9 mouse cellular contexts compared by ENCODE assay signal in the genomic region with DNA sequence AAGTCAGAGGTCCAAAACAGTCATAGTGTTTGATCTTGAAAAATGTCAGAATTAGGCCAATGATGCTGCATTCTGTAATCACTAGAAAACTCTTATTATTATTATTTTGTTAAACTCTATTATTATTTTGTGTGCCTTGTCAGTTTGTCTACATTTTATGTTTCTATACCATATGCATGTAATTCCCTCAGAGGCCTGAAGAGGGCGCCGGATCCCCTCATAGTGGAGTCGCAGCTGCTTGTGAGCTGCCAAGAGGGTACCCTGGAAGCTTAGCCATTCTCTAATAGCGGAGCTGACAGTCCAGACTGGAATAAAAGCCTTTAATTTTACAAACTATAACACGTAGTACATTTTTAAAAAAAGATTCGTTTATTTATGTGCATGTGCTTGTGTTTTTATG.
A peak's percentile ranks its signal among the peaks of the same experiment; 100 is the strongest.
DNase-seq lines count a peak whose midpoint lies in the region; ATAC-seq and TF ChIP-seq lines count a peak whose summit lies in the region.
"Had no signal": no experiment of that assay in that cellular context is flagged by ENCODE, and none has a peak within 500 bp of the region (broad histone marks: within the 10 kb centered on the region; RNA-seq: fewer than 3 reads in every experiment).

No protein-coding gene starts in this region.

- no peak overlapping the region for H3K4me2 ChIP-seq in kidney, postnatal 0 days (ENCODE audit: low read length)
- H3K4me2 ChIP-seq in kidney, embryonic 15.5 days, result no peak overlapping the region

- ATAC-seq in kidney, postnatal 0 days (replicated peaks; ENCODE audit: low FRiP score, low read depth), result no peak
- ATAC-seq in kidney, embryonic 15.5 days (replicated peaks; ENCODE audit: low FRiP score), result no peak

- H3K27me3 ChIP-seq in kidney, postnatal 0 days (ENCODE audit: insufficient read depth, low read length), result no peaks in the 10 kb centered on the region
- H3K27me3 ChIP-seq in kidney, embryonic 15.5 days, result no peaks in the 10 kb centered on the region
- H3K27me3 ChIP-seq in thymus, adult 2 months (ENCODE audit: control insufficient read depth, insufficient read depth, low read length), result no peaks in the 10 kb centered on the region

- TF ChIP-seq CTCF in kidney, postnatal 0 days (IDR thresholded peaks at IDR 0.05; ENCODE audit: low read depth), result peak; percentile 63
- TF ChIP-seq CTCF in thymus, adult 2 months (IDR thresholded peaks at IDR 0.05; ENCODE audit: borderline replicate concordance, control insufficient read depth, extremely low read depth, insufficient read depth, low read length, poor library complexity), result no peak

- H3K9me3 ChIP-seq in kidney, postnatal 0 days (replicated peaks; ENCODE audit: low read length), result no peaks in the 10 kb centered on the region
- H3K9me3 ChIP-seq in kidney, embryonic 15.5 days (replicated peaks), result no peaks in the 10 kb centered on the region

- no peaks in the 10 kb centered on the region; the same call in 1 of the 2 replicates for H3K4me1 ChIP-seq in kidney, postnatal 0 days (replicated peaks; ENCODE audit: insufficient read depth, low read length)
- H3K4me1 ChIP-seq in kidney, embryonic 15.5 days, result peaks cover 4% of the 10 kb centered on the region
- H3K4me1 ChIP-seq in thymus, adult 2 months (replicated peaks; ENCODE audit: control insufficient read depth, insufficient read depth, low read length), result no peaks in the 10 kb centered on the region

- WGBS in kidney, postnatal 0 days, result 26% methylated on average over 6 of the region's 6 CpGs
- WGBS in kidney, embryonic 15.5 days, result 22% methylated on average over 6 of the region's 6 CpGs
- 29% methylated on average over 6 of the region's 6 CpGs for WGBS in thymus, adult 2 months

- no peak overlapping the region for H3K9ac ChIP-seq in kidney, postnatal 0 days (ENCODE audit: low read depth, low read length)
- H3K9ac ChIP-seq in kidney, embryonic 15.5 days, result no peak overlapping the region

- DNase-seq in adrenal gland, postnatal 10 days, result peak; percentile 13
- DNase-seq in adrenal gland, postnatal 4 days (ENCODE audit: low spot score in 2 of 2), result no peak
- DNase-seq in kidney, postnatal 0 days (ENCODE audit: low spot score), result no peak
- peak; percentile 28 for DNase-seq in thymus, postnatal 4 days
- DNase-seq in thymus, adult 2 months, result no peak
- DNase-seq in thymus, adult 18-20 months, result no peak
- no peak for DNase-seq in layer of hippocampus, adult 9-10 months (ENCODE audit: low spot score)
- DNase-seq: thymus, postnatal 36 days had no signal

- no peak overlapping the region for H3K27ac ChIP-seq in kidney, postnatal 0 days
- no peak overlapping the region for H3K27ac ChIP-seq in kidney, embryonic 15.5 days
- no peak overlapping the region for H3K27ac ChIP-seq in thymus, adult 2 months (ENCODE audit: control insufficient read depth, insufficient read depth, low read length)

- no peak for TF ChIP-seq POLR2A in thymus, adult 2 months (IDR thresholded peaks at IDR 0.05; ENCODE audit: control insufficient read depth, extremely low read depth, insufficient read depth, low read length, poor library complexity)

- H3K4me3 ChIP-seq in kidney, postnatal 0 days (replicated peaks; ENCODE audit: low read depth, low read length), result no peak overlapping the region
- no peak overlapping the region for H3K4me3 ChIP-seq in kidney, embryonic 15.5 days (replicated peaks)
- H3K4me3 ChIP-seq in thymus, adult 2 months (ENCODE audit: control insufficient read depth, insufficient read depth, low read length), result no peak overlapping the region

- no peaks in the 10 kb centered on the region for H3K36me3 ChIP-seq in kidney, postnatal 0 days (ENCODE audit: insufficient read depth, low read length)
- no peaks in the 10 kb centered on the region for H3K36me3 ChIP-seq in kidney, embryonic 15.5 days
- H3K36me3 ChIP-seq in thymus, adult 2 months (ENCODE audit: control insufficient read depth, insufficient read depth, low read length), result no peaks in the 10 kb centered on the region

Comparison
In these comparisons a context has a peak if more than half of its experiments do, and no peak if none do; other contexts are left out.
1. DNase-seq: peak in adrenal gland, postnatal 10 days (single experiment) and thymus, postnatal 4 days (single experiment); none in adrenal gland, postnatal 4 days (0 of 2), kidney, postnatal 0 days (single experiment), thymus, adult 2 months (single experiment), thymus, adult 18-20 months (0 of 2) and layer of hippocampus, adult 9-10 months (single experiment).